Mouse (Mus musculus) cerebellum, adult (tissue): Measurements from ENCODE around the gene Sacs.

Source experiments
- ATAC-seq: cut with Nextera tagmentation; 2 replicates; pipeline ENCODE4 v1.9.2; 2017; ENCODE audit warnings: mild to moderate bottlenecking, moderate library complexity, mixed read lengths; ENCODE audit not compliant: insufficient number of reproducible peaks, low FRiP score, low TSS enrichment

Sacs gene

DNA sequence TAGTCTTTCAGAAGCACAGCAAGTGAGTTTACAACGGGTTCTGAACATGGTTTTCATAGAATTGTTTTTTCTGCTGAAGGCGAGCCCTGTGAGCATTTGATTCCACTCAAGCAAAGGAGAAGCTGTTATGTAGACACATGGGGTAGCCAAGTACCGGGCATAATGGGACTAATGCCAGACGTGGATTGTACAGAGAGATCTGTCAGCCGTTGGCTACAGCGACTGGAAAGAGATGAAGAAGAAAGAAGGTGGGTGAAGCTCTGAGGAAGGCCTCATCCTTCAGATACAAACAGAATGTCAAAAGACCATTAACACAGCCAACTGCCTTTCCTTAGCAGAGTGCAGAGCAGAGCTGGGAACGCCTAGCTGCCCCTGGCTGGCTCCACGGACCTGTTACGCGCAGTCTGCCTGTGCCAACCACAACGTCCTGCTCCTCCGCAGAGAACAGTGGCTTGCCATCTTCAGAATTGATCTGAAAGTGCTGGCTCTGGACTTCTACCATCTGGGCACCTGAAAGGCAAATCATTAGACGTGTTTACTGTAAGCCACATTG, 93.8 kb downstream of the Sacs start:
- peak; percentile 54; the same call in 1 of the 2 replicates for ATAC-seq

DNA sequence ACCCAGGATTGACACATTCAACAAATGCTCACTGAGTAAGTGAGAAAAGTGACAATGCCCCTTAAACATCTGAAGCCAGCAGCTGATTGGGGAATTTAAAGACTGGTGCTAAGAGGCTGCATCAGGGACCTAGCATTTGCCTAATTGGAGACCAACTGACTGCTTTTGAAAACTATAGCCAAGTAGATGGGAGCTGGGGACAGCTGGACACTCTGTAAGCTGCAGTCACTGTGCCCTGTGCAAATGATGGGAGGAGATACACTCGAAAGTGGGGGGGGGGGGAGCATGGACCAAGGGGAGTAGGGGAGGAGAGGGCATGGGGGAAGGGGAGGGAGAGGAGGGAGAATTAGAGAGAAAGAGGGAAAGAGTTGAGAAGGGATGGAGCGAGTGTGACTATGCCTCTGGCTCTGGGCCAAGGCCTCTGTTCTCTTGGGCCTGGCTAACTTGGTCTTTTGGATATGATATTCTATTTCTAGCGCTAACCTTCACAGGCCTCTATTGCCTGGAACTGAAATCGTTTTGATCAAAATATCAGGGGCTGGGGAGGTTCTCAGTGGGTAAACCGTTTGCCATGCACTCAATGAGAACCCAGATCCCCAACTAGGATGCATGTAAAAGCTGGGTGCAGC, 97.7 kb downstream of the Sacs start:
- ATAC-seq, result no peak

DNA sequence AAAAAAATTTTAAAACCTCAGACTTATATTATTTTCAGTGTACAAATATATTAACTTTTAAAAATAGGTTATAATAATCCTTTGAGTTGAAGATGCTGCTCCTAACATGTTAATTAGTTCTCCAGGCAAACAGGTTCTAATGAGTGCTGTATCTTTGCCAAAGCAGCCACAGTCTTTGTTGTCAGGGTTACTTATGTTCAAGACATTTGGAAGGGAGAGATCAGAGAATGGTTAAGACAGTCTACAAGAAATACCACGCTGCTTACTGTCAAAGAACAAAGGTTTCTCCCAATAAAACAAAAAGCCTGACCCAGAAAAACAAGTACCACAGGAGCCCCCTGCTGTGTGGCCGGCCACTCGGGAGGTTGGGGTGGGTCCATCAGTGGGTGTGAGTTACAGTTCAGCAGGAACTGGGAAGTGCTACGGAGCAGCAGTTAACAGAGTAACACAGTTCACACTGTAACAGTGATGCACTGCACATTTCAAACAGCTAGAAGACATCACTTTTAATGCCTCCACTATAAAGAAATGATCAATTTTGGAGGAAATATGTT, 98.9 kb downstream of the Sacs start:
- ATAC-seq, result no peak

DNA sequence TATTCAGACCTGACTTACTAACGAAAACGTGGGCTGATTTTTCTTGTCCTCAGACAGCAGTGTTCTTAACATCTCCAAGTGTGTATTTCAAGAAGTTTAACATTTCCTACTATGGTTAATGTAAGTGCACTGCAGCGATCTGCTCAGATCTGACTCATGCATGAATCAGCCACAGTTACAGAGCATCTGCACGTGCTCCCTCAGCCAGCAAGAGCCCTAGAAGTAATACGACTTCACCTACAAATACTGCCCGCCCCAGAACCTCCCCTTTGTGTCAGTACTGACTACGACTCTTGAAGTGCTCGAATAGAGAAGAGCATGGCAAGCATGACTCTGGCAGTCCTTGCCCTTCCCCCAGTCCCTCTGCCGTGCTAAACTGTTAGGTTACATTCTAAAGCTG, 100.5 kb downstream of the Sacs start:
- no peak for ATAC-seq

DNA sequence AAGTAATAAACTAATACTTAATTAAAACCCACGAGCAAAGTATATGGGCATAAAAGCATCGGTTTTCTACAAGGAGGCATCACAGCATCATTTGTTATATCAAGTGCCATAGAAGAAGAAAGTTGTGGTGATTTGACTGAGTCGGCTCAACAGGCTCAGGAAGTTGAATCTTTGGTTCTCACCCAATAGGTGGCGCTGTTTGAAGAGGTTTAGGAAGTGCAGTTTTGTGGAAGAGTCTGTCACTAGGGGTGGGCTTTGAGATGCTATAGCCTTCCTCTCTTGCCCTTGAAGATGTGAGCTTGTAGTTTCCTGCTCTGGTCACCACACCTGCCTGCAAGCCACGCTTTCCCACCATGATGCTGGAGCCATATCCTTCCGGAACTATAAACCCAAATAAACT, 104.4 kb downstream of the Sacs start:
- no peak for ATAC-seq

DNA sequence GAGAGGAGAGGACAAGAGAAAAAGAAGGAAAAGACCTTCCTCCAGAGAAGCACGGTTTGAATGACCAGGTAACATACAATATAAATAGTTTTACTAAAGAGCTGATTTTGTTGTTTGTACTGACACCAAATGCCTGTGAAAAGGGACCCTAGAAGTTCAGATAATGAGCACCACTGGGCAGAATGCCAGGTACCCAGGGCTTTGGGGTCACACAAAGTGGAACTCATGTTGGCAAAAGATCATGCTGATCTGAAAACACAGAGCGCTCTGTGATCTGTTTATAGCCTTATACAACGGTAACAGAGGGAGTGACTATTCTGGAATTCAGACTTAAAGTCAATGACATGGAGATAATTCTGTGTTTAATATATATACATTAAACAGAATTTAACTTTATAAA, 108.2 kb downstream of the Sacs start:
- no peak for ATAC-seq

DNA sequence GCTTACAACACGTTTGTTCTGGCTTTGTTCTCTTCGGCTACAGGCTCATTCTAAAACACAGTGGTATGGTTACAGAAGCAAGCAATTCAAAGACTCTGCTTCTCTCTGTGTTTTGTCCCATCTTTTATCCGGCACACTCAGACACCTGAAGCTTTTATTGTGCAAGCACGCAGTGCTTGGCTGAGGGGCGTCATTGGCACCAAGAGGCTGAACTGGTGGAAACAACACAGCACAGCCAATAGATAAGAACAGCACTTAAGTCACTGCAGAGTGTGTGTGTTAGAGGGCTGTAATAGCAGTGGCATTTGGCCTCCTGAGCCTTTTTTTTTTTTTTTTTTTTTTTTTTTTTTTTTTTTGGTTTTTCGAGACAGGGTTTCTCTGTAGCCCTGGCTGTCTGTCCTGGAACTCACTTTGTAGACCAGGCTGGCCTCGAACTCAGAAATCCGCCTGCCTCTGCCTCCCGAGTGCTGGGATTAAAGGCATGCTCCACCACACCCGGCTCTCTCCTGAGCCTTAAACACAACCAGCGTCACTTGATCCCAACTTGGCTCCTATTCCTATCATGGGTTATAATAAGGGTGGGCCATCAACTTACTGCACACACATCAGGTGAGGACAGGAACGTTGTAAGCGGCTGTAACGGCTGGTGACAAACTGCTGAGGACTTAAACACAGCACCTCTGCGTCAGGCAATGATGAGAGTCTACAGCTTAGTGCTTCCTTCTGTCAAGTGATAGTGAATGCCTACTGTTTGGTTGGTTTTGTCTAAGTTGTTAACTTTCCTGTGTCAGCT, 114.5 kb downstream of the Sacs start:
- no peak for ATAC-seq

DNA sequence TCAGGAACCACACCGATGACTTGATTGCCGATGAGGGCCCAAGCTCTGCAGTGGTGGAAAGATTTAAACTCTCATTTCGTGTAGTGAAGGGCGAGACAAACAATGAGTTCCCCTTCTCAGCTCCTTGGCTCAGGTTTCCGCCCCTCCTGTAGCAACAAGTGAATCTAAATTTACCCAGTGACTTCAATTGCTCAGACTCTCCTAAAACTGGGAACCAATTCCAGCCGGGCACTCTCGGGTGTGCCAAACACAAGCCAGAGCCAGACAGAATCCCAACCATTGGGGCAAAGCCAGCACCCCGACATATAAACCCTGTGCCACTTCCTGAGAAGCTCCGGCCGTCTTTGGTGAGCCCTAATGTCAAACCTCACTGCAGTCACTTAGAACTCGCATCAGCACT, 120.1 kb downstream of the Sacs start, which contains the start of gene Sgcg:
TSS of gene Sgcg (minus strand) at position 139 of the 400 bp plus-strand sequence.
- no peak for ATAC-seq

DNA sequence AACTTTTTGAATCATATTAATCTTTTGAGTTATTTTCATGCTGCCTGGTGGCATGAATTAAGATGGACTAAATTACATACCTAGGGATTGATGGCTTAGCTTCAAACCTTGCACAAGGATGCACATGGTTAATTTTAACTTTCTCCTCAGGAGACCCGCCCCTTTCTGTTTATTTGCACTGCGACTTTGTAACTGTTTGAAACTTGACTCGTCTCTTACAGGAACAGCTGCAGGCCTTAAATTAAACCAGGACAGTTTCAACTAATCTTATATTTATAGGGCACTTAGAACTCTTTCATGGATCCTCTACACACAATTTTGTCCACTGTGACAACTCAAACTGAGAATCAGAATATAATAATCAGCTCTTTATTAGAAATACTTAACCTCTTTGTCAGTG, 120.8 kb downstream of the Sacs start:
- no peak for ATAC-seq

DNA sequence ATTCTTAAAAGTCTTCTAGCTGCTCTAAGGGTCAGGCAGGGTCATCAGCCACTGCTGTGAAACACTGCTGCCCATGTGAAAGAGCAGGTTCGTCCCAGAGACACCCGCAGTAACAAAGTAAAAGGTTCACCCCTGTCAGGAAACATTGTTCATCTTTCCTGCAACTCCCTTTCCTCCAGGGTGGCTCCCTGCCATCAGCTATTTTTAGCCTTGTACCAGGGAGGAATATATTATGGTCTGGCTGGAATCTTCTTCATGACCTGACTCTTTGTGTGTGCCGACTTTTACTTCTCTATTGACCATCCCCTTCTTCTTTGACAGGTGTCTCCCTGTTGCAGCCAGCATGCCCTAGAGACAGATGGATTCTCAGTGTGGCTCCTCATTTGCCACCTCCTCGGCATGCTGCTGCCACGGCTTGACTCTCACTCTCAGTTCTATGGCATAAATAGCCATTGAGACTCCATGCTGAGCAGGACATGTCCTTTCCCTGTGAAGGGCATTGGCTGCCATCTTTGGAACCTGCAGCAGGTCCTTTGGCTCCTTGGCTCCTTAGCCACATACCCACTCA, 129.7 kb downstream of the Sacs start:
- peak; percentile 93 for ATAC-seq

DNA sequence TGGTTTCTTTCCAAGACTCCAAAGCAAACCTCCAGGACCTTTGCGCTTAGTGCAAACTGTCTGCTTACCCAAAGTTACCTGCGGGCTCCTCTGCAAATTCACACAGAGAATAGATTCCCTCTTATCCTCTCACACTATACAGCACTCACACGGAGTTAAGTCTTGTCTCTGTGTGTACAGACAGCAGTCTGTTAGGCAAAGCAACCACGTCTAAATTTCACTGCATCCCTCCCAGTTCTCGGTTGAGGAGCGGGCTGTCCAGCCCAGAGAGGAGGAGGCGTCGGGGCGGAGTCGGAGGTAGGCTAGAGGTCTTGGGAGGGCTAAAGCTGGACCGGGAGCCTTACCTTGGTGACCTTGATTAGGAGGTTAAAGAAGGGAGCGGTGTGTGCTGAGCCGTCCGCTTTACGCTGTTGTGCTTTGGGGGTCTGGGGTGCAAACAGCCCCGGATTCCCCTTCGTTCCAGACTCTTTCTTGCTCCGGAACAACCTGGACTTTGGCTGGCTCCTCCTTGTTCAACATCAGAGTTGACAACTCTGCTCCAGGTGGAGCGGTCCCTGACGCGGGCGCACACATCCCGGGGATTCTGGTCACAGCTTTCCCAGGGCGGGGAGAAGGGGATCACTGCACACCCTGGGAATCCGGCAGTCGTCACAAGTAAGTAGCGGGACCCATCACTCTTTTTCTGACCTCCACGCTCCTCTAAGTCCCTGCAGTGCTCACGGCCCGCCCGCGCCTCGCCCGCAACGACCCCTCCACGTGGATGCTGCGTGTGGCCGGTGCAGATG, 136.3 kb downstream of the Sacs start:
- ATAC-seq, result no peak

DNA sequence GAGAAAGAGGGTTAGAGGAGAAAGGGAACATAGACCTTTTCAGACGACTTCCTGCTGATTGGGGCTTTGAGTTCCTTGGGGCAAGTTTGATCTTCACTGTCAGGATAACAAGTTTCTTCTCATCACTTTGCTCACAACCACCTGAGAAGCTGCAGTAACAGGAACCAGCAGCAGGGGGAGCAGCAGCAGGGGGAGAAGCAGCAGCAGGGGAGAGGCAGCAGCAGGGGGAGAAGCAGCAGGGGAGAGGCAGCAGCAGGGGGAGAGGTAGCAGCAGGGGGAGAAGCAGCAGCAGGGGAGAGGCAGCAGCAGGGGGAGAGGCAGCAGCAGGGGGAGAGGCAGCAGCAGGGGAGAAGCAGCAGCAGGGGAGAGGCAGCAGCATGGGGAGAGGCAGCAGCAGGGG, 139.0 kb downstream of the Sacs start:
- ATAC-seq, result no peak

DNA sequence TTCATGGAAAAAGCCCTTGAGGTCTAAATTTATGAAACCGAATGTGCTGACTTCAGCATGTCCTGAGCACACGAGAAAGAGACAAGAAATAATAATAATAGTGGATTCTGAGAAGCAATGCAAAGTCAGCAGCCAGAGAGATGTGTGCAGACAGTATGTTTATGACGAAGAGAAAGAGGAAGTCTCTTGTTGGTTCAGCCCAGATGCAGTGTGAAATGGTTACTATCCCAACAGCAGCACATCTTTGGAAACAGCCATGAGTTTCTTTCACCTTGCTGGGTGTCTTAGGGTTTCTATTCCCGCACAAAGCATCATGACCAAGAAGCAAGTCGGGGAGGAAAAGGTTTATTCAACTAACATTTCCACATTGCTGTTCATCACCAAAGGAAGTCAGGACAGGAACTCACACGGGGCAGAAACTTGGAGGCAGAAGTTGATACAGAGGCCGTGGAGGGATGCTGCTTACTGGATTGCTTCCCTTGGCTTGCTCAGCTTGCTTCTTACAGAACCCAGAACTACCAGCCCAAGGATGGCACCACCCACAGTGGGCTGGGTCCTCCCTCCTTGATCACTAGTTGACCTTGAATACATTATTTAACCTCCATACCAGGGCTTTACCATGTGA, 140.5 kb downstream of the Sacs start:
- no peak for ATAC-seq

DNA sequence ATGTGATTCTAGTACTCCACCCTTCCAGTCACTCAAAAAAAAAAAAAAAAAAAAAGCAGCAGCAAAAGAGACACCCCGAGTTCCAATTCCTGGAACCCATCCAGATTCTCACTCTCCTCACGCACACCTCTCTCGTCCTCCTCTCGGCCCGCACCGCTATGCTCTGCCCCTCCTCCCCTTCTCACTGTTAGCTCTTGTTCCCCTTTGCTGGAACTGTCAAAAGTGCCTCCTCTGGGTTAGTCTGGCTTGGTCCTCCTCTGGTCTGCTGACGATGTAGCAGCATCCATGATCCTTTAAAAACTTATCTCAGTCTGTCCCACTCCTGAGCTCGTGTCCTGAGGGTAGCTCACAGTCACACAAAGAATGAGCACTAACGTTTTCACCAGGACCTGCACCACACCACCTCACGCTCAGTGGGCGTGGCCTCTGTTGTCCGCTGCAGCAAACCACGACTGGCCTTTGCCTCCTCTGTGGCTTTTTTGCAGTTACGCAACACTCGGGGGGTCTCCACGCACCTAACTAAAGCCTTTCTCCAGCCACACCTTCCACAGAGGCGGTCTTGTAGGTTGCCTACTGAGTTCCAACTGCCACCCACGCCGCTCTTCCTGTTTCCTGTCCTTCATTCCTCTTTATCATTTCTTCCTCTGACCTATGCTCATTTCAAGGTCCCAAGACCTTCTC, 150.5 kb downstream of the Sacs start:
- no peak for ATAC-seq
